Mouse (Mus musculus): Measurements from ENCODE around the gene A930017K11Rik. TPM values are rescaled to one million over a fixed set of nuclear protein-coding genes. Genes with fewer than 3 reads are reported as not detected.
A peak's percentile ranks its signal among the peaks of the same experiment; 100 is the strongest.

A930017K11Rik gene
- polyA plus RNA-seq, 1 experiment from 2014 or later, result 0.55 TPM

- H3K27ac ChIP-seq, result peak overlapping the region; percentile 75
- DNase-seq (ENCODE audit: low spot score), result no peak
- H3K4me3 ChIP-seq, result peak overlapping the region; percentile 1; the same call in 1 of the 2 replicates
- H3K9me3 ChIP-seq, result no peaks in the 10 kb centered on the region
- peaks cover 8% of the 10 kb centered on the region; the same call in 1 of the 2 replicates for H3K36me3 ChIP-seq
- H3K27me3 ChIP-seq (ENCODE audit: insufficient read depth, poor library complexity, severe bottlenecking), result peaks cover 21% of the 10 kb centered on the region; the same call in 1 of the 2 replicates
- peaks cover 46% of the 10 kb centered on the region for H3K4me1 ChIP-seq
- 78% methylated on average over 3 of the region's 3 CpGs for WGBS
These were observed 9.1 kb downstream of the A930017K11Rik start for GRCm38 (mm10) chr17:25943221-25943620.

GRCm38 (mm10) chr17:25942597-25943151 is 9.7 kb downstream of the A930017K11Rik start:
- 76% methylated on average over 2 of the region's 2 CpGs for WGBS
- H3K4me3 ChIP-seq, result peak overlapping the region; percentile 97
- peaks cover 17% of the 10 kb centered on the region; the same call in 1 of the 2 replicates for H3K27me3 ChIP-seq (ENCODE audit: insufficient read depth, poor library complexity, severe bottlenecking)
- DNase-seq (ENCODE audit: low spot score), result peak; percentile 95
- peaks cover 11% of the 10 kb centered on the region; the same call in 1 of the 2 replicates for H3K36me3 ChIP-seq
- H3K27ac ChIP-seq, result peak overlapping the region; percentile 99; the same call in 1 of the 2 replicates
- H3K9me3 ChIP-seq, result no peaks in the 10 kb centered on the region
- H3K4me1 ChIP-seq, result peaks cover 41% of the 10 kb centered on the region

GRCm38 (mm10) chr17:25941511-25942241 is 10.7 kb downstream of the A930017K11Rik start:
- WGBS, result 2% methylated on average over 54 of the region's 54 CpGs
- H3K4me1 ChIP-seq, result peaks cover 38% of the 10 kb centered on the region
- peaks cover 21% of the 10 kb centered on the region for H3K36me3 ChIP-seq
- H3K27me3 ChIP-seq (ENCODE audit: insufficient read depth, poor library complexity, severe bottlenecking), result peaks cover 12% of the 10 kb centered on the region; the same call in 1 of the 2 replicates
- H3K27ac ChIP-seq, result peak overlapping the region; percentile 99
- peak overlapping the region; percentile 97 for H3K4me3 ChIP-seq
- peak; percentile 86 for DNase-seq (ENCODE audit: low spot score)
- H3K9me3 ChIP-seq, result no peaks in the 10 kb centered on the region

GRCm38 (mm10) chr17:25934526-25934925 is 17.8 kb downstream of the A930017K11Rik start:
- Histone ChIP-seq H3K4me3 (no peak overlapping the region), H3K27ac (no peak overlapping the region), H3K4me1 (no peaks in the 10 kb centered on the region), H3K9me3 (no peaks in the 10 kb centered on the region), H3K36me3 (peaks cover 91% of the 10 kb centered on the region), H3K27me3 (ENCODE audit: insufficient read depth, poor library complexity, severe bottlenecking) (no peaks in the 10 kb centered on the region)
- DNase-seq (ENCODE audit: low spot score), result no peak
- 95% methylated on average over 1 of the region's 1 CpGs for WGBS

GRCm38 (mm10) chr17:25925348-25925747 is 27.0 kb downstream of the A930017K11Rik start:
- no peaks in the 10 kb centered on the region for H3K9me3 ChIP-seq
- peaks cover 50% of the 10 kb centered on the region for H3K36me3 ChIP-seq
- 81% methylated on average over 2 of the region's 2 CpGs for whole genome bisulfite sequencing

DNA sequence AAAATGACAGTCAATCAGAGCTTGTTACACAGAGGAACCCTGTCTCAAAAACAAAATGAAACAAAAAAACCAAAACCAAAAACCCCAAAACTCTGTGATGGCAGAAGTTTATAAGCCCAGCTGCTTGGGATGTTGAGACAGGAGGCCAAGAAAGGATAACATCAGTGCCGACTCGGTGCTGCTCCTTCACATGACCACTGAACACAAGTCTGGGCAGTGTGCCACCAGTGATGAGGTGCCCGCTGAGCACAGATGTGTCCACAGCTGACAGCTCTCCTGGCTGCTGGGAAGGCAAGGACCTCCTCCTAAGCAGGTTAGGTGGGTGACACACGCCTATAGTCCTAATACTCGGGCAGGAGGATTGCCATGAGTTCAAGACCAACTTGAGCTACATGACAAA is 30.2 kb downstream of the A930017K11Rik start:
- no peak for DNase-seq (ENCODE audit: low spot score)
- no peak overlapping the region for H3K4me3 ChIP-seq
- H3K9me3 ChIP-seq, result no peaks in the 10 kb centered on the region
- H3K4me1 ChIP-seq, result peaks cover 25% of the 10 kb centered on the region
- H3K27me3 ChIP-seq (ENCODE audit: insufficient read depth, poor library complexity, severe bottlenecking), result no peaks in the 10 kb centered on the region
- WGBS, result 81% methylated on average over 5 of the region's 5 CpGs
- peaks cover 26% of the 10 kb centered on the region for H3K36me3 ChIP-seq
- no peak overlapping the region for H3K27ac ChIP-seq

More at GRCm38 (mm10) chr17:25925348-25925747, 27.0 kb downstream of the A930017K11Rik start:
- Histone ChIP-seq H3K4me3 (no peak overlapping the region), H3K27me3 (ENCODE audit: insufficient read depth, poor library complexity, severe bottlenecking) (no peaks in the 10 kb centered on the region), H3K4me1 (peaks cover 5% of the 10 kb centered on the region; the same call in 1 of the 2 replicates), H3K27ac (no peak overlapping the region)
- DNase-seq (ENCODE audit: low spot score), result no peak

DNA sequence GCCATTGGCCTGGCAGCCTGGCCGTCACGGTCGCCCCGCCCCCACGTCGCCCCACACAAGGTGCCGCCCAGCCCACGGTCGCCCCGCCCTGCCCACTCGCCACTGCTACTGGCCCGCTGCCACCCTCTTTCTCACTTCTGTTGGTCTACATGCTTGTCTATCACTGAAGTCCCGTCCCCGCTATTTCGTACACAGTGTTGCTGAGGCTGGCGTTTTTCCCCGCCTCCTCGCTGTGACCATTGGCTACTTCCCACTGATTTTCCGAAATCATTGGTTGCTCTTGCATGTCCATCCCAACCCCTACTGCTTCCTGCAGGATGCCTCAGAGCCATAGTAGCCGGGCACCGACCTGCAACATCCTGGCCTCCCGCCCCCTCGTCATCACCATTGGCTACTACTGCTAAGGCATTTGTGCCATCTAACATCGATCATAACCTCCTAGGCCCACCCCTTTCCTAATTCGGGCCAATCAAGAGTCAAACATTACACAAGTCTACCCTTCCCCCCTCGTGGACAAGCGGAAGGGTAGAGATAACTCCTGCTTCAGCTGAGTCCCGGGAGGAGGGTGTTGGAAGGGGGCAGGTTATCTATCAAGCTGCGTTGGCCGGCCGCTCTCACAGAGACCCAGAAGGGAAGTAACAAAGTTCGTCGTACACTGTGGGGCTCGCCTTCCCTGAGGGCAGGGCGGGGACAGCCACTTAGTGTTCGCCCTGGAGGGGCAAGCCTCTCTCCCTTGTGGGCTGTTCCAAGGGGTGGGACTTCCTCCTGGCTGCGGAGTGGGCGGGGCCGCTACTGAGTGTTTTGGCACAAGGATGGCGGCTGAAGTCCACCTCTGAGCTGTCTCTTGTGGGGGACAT is 32.4 kb downstream of the A930017K11Rik start:
- DNase-seq (ENCODE audit: low spot score), result peak; percentile 100
- Histone ChIP-seq H3K4me1 (peaks cover 29% of the 10 kb centered on the region), H3K27me3 (ENCODE audit: insufficient read depth, poor library complexity, severe bottlenecking) (no peaks in the 10 kb centered on the region), H3K36me3 (peaks cover 11% of the 10 kb centered on the region), H3K4me3 (peak overlapping the region; percentile 96), H3K9me3 (no peaks in the 10 kb centered on the region), H3K27ac (peak overlapping the region; percentile 93)
- under 1% methylated on average over 40 of the region's 40 CpGs for WGBS

- Histone ChIP-seq H3K4me1 (peaks cover 36% of the 10 kb centered on the region), H3K9me3 (no peaks in the 10 kb centered on the region), H3K27me3 (ENCODE audit: insufficient read depth, poor library complexity, severe bottlenecking) (no peaks in the 10 kb centered on the region), H3K4me3 (peak within 1 kb of the TSS; percentile 96), H3K36me3 (peaks cover 14% of the 10 kb centered on the region), H3K27ac (peak within 1 kb of the TSS; percentile 93)
- WGBS, result 1% methylated on average over 68 of the region's 78 CpGs
- no peak for DNase-seq (ENCODE audit: low spot score)
These were observed 33.1 kb downstream of the A930017K11Rik start, which contains the start of gene Rab40c for GRCm38 (mm10) chr17:25919144-25919785. Gene Rab40c (minus strand): TSS chr17:25919727.

GRCm38 (mm10) chr17:25918037-25918750 is 34.2 kb downstream of the A930017K11Rik start:
- 75% methylated on average over 9 of the region's 9 CpGs for whole genome bisulfite sequencing

DNA sequence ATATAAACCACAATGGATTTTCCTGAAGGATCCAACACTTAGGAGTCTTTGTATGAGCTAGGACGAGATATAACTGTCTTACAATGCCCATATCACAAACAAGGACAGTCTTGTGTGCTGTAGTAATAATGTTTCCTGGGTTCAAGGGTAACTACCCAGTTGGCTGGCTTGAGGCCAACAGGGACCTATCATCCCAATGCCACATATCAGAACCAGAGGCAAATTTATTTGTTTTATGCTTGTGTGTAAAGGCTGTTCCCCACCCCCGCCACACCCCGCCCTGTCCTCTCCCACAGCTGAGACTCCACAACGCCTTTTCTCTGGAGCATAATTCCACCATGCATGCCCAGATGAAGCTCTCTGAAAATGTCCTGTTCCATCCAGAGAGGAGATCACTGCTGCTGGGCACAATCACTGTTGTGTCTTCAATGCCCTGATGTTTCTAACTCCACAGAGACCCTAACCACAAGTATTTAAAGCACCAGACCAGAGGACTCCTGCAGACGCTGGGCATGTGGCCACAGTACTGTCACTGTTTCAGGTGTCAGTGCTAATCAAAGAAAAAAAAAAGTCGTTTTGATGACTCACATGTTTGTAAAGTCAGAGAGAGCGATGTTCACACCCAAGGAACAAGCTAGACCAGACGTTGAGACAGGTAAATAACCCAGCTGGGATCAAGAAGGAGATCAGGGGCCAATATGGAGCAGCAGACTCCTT is 35.3 kb downstream of the A930017K11Rik start:
- Histone ChIP-seq H3K9me3 (no peaks in the 10 kb centered on the region), H3K27me3 (ENCODE audit: insufficient read depth, poor library complexity, severe bottlenecking) (no peaks in the 10 kb centered on the region), H3K4me3 (no peak overlapping the region), H3K27ac (no peak overlapping the region), H3K36me3 (peaks cover 14% of the 10 kb centered on the region), H3K4me1 (peaks cover 49% of the 10 kb centered on the region)
- no peak for DNase-seq (ENCODE audit: low spot score)
- 85% methylated on average over 8 of the region's 8 CpGs for WGBS

More at GRCm38 (mm10) chr17:25918037-25918750, 34.2 kb downstream of the A930017K11Rik start:
- Histone ChIP-seq H3K4me1 (peaks cover 47% of the 10 kb centered on the region), H3K4me3 (peak overlapping the region; percentile 96), H3K27ac (peak overlapping the region; percentile 92; the same call in 1 of the 2 replicates), H3K27me3 (ENCODE audit: insufficient read depth, poor library complexity, severe bottlenecking) (no peaks in the 10 kb centered on the region), H3K9me3 (no peaks in the 10 kb centered on the region), H3K36me3 (peaks cover 14% of the 10 kb centered on the region)
- no peak for DNase-seq (ENCODE audit: low spot score)

- Histone ChIP-seq H3K4me1 (peaks cover 43% of the 10 kb centered on the region), H3K4me3 (no peak overlapping the region), H3K36me3 (peaks cover 14% of the 10 kb centered on the region), H3K9me3 (no peaks in the 10 kb centered on the region), H3K27me3 (ENCODE audit: insufficient read depth, poor library complexity, severe bottlenecking) (no peaks in the 10 kb centered on the region), H3K27ac (peak overlapping the region; percentile 7; the same call in 1 of the 2 replicates)
- DNase-seq (ENCODE audit: low spot score), result no peak
- 76% methylated on average over 4 of the region's 4 CpGs for WGBS
These were observed 38.1 kb downstream of the A930017K11Rik start for GRCm38 (mm10) chr17:25914295-25914694.
